Mouse (Mus musculus): ENCODE data around the gene Slc10a6. TPM values are rescaled to one million over a fixed set of nuclear protein-coding genes. Genes with fewer than 3 reads are reported as not detected.
A peak's percentile ranks its signal among the peaks of the same experiment; 100 is the strongest.

Slc10a6 gene
- total RNA-seq, 1 experiment = 0.22 TPM

GRCm38 (mm10) chr5:103587219-103587618, 42.0 kb downstream of the Slc10a6 start:
- DNase-seq (ENCODE audit: low read depth, low spot score) = peak; percentile 48
- Histone ChIP-seq H3K4me1 (ENCODE audit: control insufficient read depth in 2 of 2, insufficient read depth in 2 of 2, low read length in 2 of 2, poor library complexity in 1 of 2) (no peaks in the 10 kb centered on the region), H3K9me3 (ENCODE audit: control insufficient read depth, insufficient read depth, low read depth, low read length) (no peaks in the 10 kb centered on the region), H3K9ac (ENCODE audit: insufficient read depth, low read depth, low read length, poor library complexity, severe bottlenecking) (no peak overlapping the region), H3K27ac (ENCODE audit: insufficient read depth, low read depth, low read length, poor library complexity, severe bottlenecking) (no peak overlapping the region), H3K36me3 (ENCODE audit: control insufficient read depth, insufficient read depth, low read length, poor library complexity, severe bottlenecking) (no peaks in the 10 kb centered on the region; the same call in 1 of the 2 replicates), H3K4me3 (ENCODE audit: insufficient read depth in 1 of 2, low read depth in 1 of 2, low read length in 2 of 2, poor library complexity in 1 of 2, severe bottlenecking in 1 of 2) (peak overlapping the region in 1 of 2 experiments; percentile 44; a peak in 2 of 4 replicates)
- TF ChIP-seq HCFC1 (IDR thresholded peaks at IDR 0.05; ENCODE audit: borderline replicate concordance, insufficient read depth, low read length) (no peak), MAFK (IDR thresholded peaks at IDR 0.05; ENCODE audit: insufficient read depth, low read depth, low read length) (no peak), CHD2 (IDR thresholded peaks at IDR 0.05; ENCODE audit: low read depth, low read length) (no peak), ZNF384 (IDR thresholded peaks at IDR 0.05; ENCODE audit: low read depth, low read length) (no peak)
- in situ Hi-C loops (cut with MboI; ENCODE audit: low sequenced_read_pairs in 2 of 2, unreplicated experiment in 2 of 2) = no loop called here

- Histone ChIP-seq H3K4me1 (ENCODE audit: control insufficient read depth in 2 of 2, insufficient read depth in 2 of 2, low read length in 2 of 2, poor library complexity in 1 of 2) (no peaks in the 10 kb centered on the region), H3K36me3 (ENCODE audit: control insufficient read depth, insufficient read depth, low read length, poor library complexity, severe bottlenecking) (peaks cover 9% of the 10 kb centered on the region; the same call in 1 of the 2 replicates), H3K27ac (ENCODE audit: insufficient read depth, low read depth, low read length, poor library complexity, severe bottlenecking) (no peak overlapping the region), H3K9me3 (ENCODE audit: control insufficient read depth, insufficient read depth, low read depth, low read length) (no peaks in the 10 kb centered on the region), H3K4me3 (ENCODE audit: insufficient read depth in 1 of 2, low read depth in 1 of 2, low read length in 2 of 2, poor library complexity in 1 of 2, severe bottlenecking in 1 of 2) (no peak overlapping the region), H3K9ac (ENCODE audit: insufficient read depth, low read depth, low read length, poor library complexity, severe bottlenecking) (no peak overlapping the region)
- DNase-seq (ENCODE audit: low read depth, low spot score) = peak; percentile 25
- in situ Hi-C loops (cut with MboI; ENCODE audit: low sequenced_read_pairs in 2 of 2, unreplicated experiment in 2 of 2) = no loop called here
- TF ChIP-seq ZNF384 (IDR thresholded peaks at IDR 0.05; ENCODE audit: low read depth, low read length) (no peak), ZC3H11A (IDR thresholded peaks at IDR 0.05; ENCODE audit: borderline replicate concordance, low read depth, low read length) (no peak), HCFC1 (IDR thresholded peaks at IDR 0.05; ENCODE audit: borderline replicate concordance, insufficient read depth, low read length) (no peak), CHD2 (IDR thresholded peaks at IDR 0.05; ENCODE audit: low read depth, low read length) (no peak), MAFK (IDR thresholded peaks at IDR 0.05; ENCODE audit: insufficient read depth, low read depth, low read length) (no peak)
Measured at GRCm38 (mm10) chr5:103579680-103580420, 49.4 kb downstream of the Slc10a6 start.

- no peak for TF ChIP-seq MAFK (IDR thresholded peaks at IDR 0.05; ENCODE audit: insufficient read depth, low read depth, low read length)
- no peak for TF ChIP-seq HCFC1 (IDR thresholded peaks at IDR 0.05; ENCODE audit: borderline replicate concordance, insufficient read depth, low read length)
- TF ChIP-seq ZC3H11A (IDR thresholded peaks at IDR 0.05; ENCODE audit: borderline replicate concordance, low read depth, low read length) = no peak
- no peak for TF ChIP-seq CHD2 (IDR thresholded peaks at IDR 0.05; ENCODE audit: low read depth, low read length)
- no peak for TF ChIP-seq ZNF384 (IDR thresholded peaks at IDR 0.05; ENCODE audit: low read depth, low read length)
- H3K36me3 ChIP-seq (ENCODE audit: control insufficient read depth, insufficient read depth, low read length, poor library complexity, severe bottlenecking) = peaks cover 4% of the 10 kb centered on the region; the same call in 1 of the 2 replicates
Measured at GRCm38 (mm10) chr5:103569446-103569845, 59.8 kb downstream of the Slc10a6 start.

GRCm38 (mm10) chr5:103568034-103568433, 61.2 kb downstream of the Slc10a6 start:
- H3K9ac ChIP-seq (ENCODE audit: insufficient read depth, low read depth, low read length, poor library complexity, severe bottlenecking) = no peak overlapping the region

More at GRCm38 (mm10) chr5:103569446-103569845, 59.8 kb downstream of the Slc10a6 start:
- Histone ChIP-seq H3K9me3 (ENCODE audit: control insufficient read depth, insufficient read depth, low read depth, low read length) (no peaks in the 10 kb centered on the region), H3K9ac (ENCODE audit: insufficient read depth, low read depth, low read length, poor library complexity, severe bottlenecking) (no peak overlapping the region), H3K4me1 (ENCODE audit: control insufficient read depth in 2 of 2, insufficient read depth in 2 of 2, low read length in 2 of 2, poor library complexity in 1 of 2) (no peaks in the 10 kb centered on the region), H3K27ac (ENCODE audit: insufficient read depth, low read depth, low read length, poor library complexity, severe bottlenecking) (no peak overlapping the region), H3K4me3 (ENCODE audit: insufficient read depth in 1 of 2, low read depth in 1 of 2, low read length in 2 of 2, poor library complexity in 1 of 2, severe bottlenecking in 1 of 2) (no peak overlapping the region)
- no peak for DNase-seq (ENCODE audit: low read depth, low spot score)
- in situ Hi-C loops (cut with MboI; ENCODE audit: low sequenced_read_pairs in 2 of 2, unreplicated experiment in 2 of 2) = no loop called here

More at GRCm38 (mm10) chr5:103568034-103568433, 61.2 kb downstream of the Slc10a6 start:
- no peaks in the 10 kb centered on the region for H3K9me3 ChIP-seq (ENCODE audit: control insufficient read depth, insufficient read depth, low read depth, low read length)
- no peaks in the 10 kb centered on the region for H3K4me1 ChIP-seq (ENCODE audit: control insufficient read depth in 2 of 2, insufficient read depth in 2 of 2, low read length in 2 of 2, poor library complexity in 1 of 2)
- no peak overlapping the region for H3K4me3 ChIP-seq (ENCODE audit: insufficient read depth in 1 of 2, low read depth in 1 of 2, low read length in 2 of 2, poor library complexity in 1 of 2, severe bottlenecking in 1 of 2)
- TF ChIP-seq MAFK (IDR thresholded peaks at IDR 0.05; ENCODE audit: insufficient read depth, low read depth, low read length) (no peak), ZC3H11A (IDR thresholded peaks at IDR 0.05; ENCODE audit: borderline replicate concordance, low read depth, low read length) (no peak), HCFC1 (IDR thresholded peaks at IDR 0.05; ENCODE audit: borderline replicate concordance, insufficient read depth, low read length) (no peak)
- H3K36me3 ChIP-seq (ENCODE audit: control insufficient read depth, insufficient read depth, low read length, poor library complexity, severe bottlenecking) = peaks cover 4% of the 10 kb centered on the region; the same call in 1 of the 2 replicates
- H3K27ac ChIP-seq (ENCODE audit: insufficient read depth, low read depth, low read length, poor library complexity, severe bottlenecking) = no peak overlapping the region
- no peak for DNase-seq (ENCODE audit: low read depth, low spot score)
- in situ Hi-C loops (cut with MboI; ENCODE audit: low sequenced_read_pairs in 2 of 2, unreplicated experiment in 2 of 2) = no loop called here

Data from ES-E14 (cell line).